Mouse (Mus musculus) C2C12 (cell line): Measurements from ENCODE around the gene Fmo4. TPM values are rescaled to one million over a fixed set of nuclear protein-coding genes. Genes with fewer than 3 reads are reported as not detected.

Source experiments
- H3K27me3 ChIP-seq: one replicate; pipeline ENCODE4 v1.6.1; 2011; ENCODE audit not compliant: control insufficient read depth, insufficient read depth, insufficient read length
- H3K36me3 ChIP-seq: one replicate; pipeline ENCODE4 v1.6.1; 2011; ENCODE audit not compliant: control insufficient read depth, insufficient read depth
- H3K4me3 ChIP-seq: one replicate; pipeline ENCODE4 v1.5.1; 2011; ENCODE audit warnings: mild to moderate bottlenecking, control low read depth; ENCODE audit not compliant: poor library complexity, insufficient read depth, severe bottlenecking
- H3K79me2 ChIP-seq: one replicate; pipeline ENCODE4 v1.6.1; 2011; ENCODE audit not compliant: control insufficient read depth, insufficient read depth
- H3K79me3 ChIP-seq: one replicate; pipeline ENCODE4 v1.6.1; 2011; ENCODE audit warnings: low read depth, control low read depth
- H3ac ChIP-seq: one replicate; pipeline ENCODE3; 2011; ENCODE audit warnings: low read depth; ENCODE audit not compliant: control insufficient read depth, insufficient read length
- CEBPB ChIP-seq: IDR thresholded peaks from one replicate; pipeline ENCODE4 v1.6.1; 2011; ENCODE audit warnings: low read depth, mild to moderate bottlenecking, control low read depth, moderate library complexity
- CTCF ChIP-seq: IDR thresholded peaks from one replicate; pipeline ENCODE4 v1.5.1; 2011; ENCODE audit not compliant: control insufficient read depth, insufficient read depth, insufficient read length
- FOSL1 ChIP-seq: IDR thresholded peaks from one replicate; pipeline ENCODE4 v1.8.0; 2011; ENCODE audit warnings: mild to moderate bottlenecking, low read length; ENCODE audit not compliant: poor library complexity, insufficient read depth, severe bottlenecking
- MAX ChIP-seq: IDR thresholded peaks from one replicate; pipeline ENCODE4 v1.6.1; 2011; ENCODE audit warnings: mild to moderate bottlenecking, control low read depth
- MYOD1 ChIP-seq: IDR thresholded peaks from one replicate; pipeline ENCODE4 v1.6.1; 2011; ENCODE audit warnings: low read depth; ENCODE audit not compliant: control insufficient read depth, insufficient read length
- MYOG ChIP-seq: IDR thresholded peaks from one replicate; pipeline ENCODE4 v1.6.1; 2011; ENCODE audit not compliant: control insufficient read depth, insufficient read length; ENCODE audit errors: extremely low read depth
- USF1 ChIP-seq: IDR thresholded peaks from one replicate; pipeline ENCODE4 v1.6.1; 2011; ENCODE audit warnings: low read depth, mild to moderate bottlenecking, control low read depth, moderate library complexity
- long read RNA-seq, 2 experiments: library from polyadenylated mRNA; unstranded; transcript quantifications; one replicate each; pipeline ENCODE4 v2.0.0; 2019 to 2020
- polyA plus RNA-seq: library from polyadenylated mRNA; unstranded; fragments of >200 nt; fragmentation: generic; extraction: Trizol; gene quantifications from one replicate; pipeline ENCODE4 v1.2.1, GENCODE M21; 2012; ENCODE audit warnings: missing spikeins

Gene Fmo4
- 0.06 TPM for polyA plus RNA-seq
- long read RNA-seq, experiment 1, result 0 reads
- long read RNA-seq, experiment 2, result 0 reads

DNA sequence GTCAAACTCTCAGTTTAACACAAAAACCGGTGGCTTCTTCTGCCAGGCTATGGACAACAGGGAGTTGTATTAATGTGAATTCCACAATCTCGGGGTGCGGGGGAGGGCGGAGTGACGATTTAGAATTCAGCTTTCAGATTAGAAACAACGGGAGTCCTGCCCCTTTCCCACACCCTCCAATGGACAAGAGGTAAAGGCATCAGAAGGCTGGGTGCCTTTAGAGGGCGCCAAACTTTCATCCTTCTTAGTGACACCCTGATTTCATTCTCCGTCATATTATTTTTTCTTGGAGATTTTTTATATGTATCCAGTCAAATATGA is at the start of gene Fmo4:
Gene Fmo4 (minus strand): TSS at position 137 of the 321 bp plus-strand sequence.
- TF ChIP-seq MAX (no peak), MYOD1 (no peak), CTCF (no peak), USF1 (no peak), CEBPB (no peak), FOSL1 (no peak), MYOG (no peak)
- H3ac ChIP-seq, result no peak within 1 kb of the TSS
- H3K79me2 ChIP-seq, result no peaks in the 10 kb centered on the region
- no peak within 1 kb of the TSS for H3K4me3 ChIP-seq
- no peaks in the 10 kb centered on the region for H3K36me3 ChIP-seq
- no peaks in the 10 kb centered on the region for H3K27me3 ChIP-seq
- no peaks in the 10 kb centered on the region for H3K79me3 ChIP-seq

DNA sequence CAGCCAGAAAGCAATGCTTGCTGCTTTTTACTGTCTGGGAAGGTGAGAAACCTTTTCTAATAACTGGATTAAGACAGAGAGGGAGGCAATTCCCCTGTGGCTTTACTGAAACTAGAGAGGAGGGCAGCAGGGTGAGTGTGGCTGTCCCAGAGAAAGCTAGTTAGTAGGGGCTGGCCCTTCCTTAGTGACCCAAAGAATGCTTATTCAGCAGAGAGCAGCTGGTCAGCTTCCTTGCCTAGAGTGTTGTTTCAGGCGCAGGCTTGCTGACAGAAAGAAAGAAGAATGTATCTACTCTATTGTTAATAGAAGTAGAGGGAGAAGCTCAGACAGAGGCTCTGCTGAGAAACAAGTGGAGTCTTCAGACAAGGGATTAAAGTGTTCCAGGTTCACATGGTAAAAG is 48.6 kb upstream of the Fmo4 start:
- Histone ChIP-seq H3K79me2 (no peaks in the 10 kb centered on the region), H3K36me3 (no peaks in the 10 kb centered on the region), H3K79me3 (no peaks in the 10 kb centered on the region), H3ac (no peak overlapping the region), H3K27me3 (no peaks in the 10 kb centered on the region), H3K4me3 (no peak overlapping the region)
- TF ChIP-seq USF1, result no peak
- TF ChIP-seq MYOD1, result no peak
- no peak for TF ChIP-seq CTCF
- TF ChIP-seq CEBPB, result no peak
- no peak for TF ChIP-seq FOSL1
- TF ChIP-seq MAX, result no peak
- no peak for TF ChIP-seq MYOG

DNA sequence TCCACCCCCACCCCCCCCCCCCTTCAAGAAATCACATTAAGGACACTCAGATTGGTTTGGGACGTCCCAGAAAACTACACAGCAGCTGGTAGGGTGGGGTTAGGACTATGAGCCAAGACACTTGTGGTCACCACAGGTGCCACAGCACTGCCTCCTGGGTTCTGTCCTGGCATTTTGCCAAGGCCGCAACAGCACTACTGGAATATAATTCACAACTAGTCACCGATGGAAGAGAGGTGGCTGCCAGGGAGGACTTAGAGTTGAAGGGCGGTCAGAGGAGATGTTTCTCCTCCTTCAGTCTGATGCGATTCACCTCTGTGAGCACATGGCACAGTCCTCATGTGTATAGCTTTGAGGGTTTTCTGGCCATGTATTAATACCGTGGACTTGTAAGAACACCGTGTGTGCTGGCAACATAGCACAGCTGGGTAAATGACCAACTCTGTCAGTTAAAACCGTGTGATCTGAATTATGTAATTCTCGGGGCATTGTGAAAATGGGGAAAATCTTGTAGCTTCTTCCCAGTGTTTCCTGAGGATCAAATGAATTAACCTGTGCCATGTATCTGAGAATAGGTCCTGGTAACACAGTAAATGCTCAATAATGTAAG is 46.3 kb upstream of the Fmo4 start:
- no peak overlapping the region for H3K4me3 ChIP-seq

DNA sequence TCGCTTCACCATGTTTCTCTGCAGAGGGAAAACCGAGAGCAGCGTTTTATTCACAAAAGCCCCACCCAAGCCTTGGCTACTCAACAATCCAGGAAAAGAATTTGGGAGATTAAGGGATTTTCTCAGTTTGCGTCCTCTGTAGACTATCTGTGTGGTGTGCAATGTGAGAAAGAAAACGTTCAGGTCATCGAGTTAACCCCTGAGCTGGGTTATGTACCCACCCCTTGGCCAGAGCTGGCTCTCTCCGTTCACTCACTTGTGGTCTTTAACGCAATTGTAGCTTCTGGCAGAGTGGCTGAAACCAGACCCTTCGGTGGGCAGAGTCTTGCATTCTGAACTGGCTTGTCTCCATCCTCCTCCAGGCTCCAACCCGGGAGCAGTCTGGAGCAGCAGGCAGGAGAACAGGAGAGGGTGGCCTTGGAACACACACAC is 45.8 kb upstream of the Fmo4 start:
- no peak for TF ChIP-seq CEBPB
- no peak for TF ChIP-seq CTCF
- no peak for TF ChIP-seq FOSL1
- TF ChIP-seq MYOG, result no peak
- TF ChIP-seq USF1, result no peak
- no peak for TF ChIP-seq MYOD1
- TF ChIP-seq MAX, result no peak
- Histone ChIP-seq H3ac (peak overlapping the region; percentile 30), H3K79me2 (no peaks in the 10 kb centered on the region), H3K27me3 (no peaks in the 10 kb centered on the region), H3K4me3 (no peak overlapping the region), H3K79me3 (no peaks in the 10 kb centered on the region), H3K36me3 (no peaks in the 10 kb centered on the region)

More for the DNA sequence above, 46.3 kb upstream of the Fmo4 start:
- Histone ChIP-seq H3K79me2 (no peaks in the 10 kb centered on the region), H3K36me3 (no peaks in the 10 kb centered on the region), H3ac (no peak overlapping the region), H3K27me3 (no peaks in the 10 kb centered on the region), H3K79me3 (no peaks in the 10 kb centered on the region)
- peak; percentile 80 for TF ChIP-seq MYOD1
- no peak for TF ChIP-seq CTCF

DNA sequence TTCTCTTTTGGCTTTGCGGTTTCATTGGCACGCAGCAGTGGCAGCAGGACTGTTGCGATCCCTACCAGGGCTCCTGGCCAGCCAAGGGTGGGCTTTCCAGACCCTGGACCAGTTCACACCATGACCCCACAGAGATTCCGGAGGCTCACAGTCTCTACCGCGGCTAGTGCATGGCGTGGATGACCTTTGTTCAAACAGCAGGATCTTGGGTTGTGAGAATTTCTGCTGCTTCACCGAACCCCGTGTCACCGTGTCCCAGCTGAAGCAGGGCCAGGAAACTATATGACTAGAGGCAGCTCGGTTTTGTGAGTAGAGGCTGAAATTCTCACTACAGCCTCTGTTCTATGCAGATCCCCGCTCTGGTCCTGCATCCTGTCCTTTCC is 45.0 kb upstream of the Fmo4 start:
- TF ChIP-seq MYOG (no peak), CTCF (no peak), MAX (no peak), FOSL1 (no peak), USF1 (no peak), MYOD1 (no peak), CEBPB (no peak)
- no peaks in the 10 kb centered on the region for H3K27me3 ChIP-seq
- peak overlapping the region; percentile 59 for H3ac ChIP-seq
- peak overlapping the region; percentile 18 for H3K4me3 ChIP-seq
- H3K79me3 ChIP-seq, result no peaks in the 10 kb centered on the region
- H3K36me3 ChIP-seq, result no peaks in the 10 kb centered on the region
- no peaks in the 10 kb centered on the region for H3K79me2 ChIP-seq
